Mouse (Mus musculus) T-helper 2 cell (primary cell): ENCODE measurements around the gene Mgll.

Experiments
- in situ Hi-C: fragments of 300-600 bp; cut with MboI, MseI; formaldehyde crosslinking; loops from one replicate; pipeline ENCODE4 v1.15.1; 2025; ENCODE audit warnings: high pct_unique_total_duplicates

Mgll gene

DNA sequence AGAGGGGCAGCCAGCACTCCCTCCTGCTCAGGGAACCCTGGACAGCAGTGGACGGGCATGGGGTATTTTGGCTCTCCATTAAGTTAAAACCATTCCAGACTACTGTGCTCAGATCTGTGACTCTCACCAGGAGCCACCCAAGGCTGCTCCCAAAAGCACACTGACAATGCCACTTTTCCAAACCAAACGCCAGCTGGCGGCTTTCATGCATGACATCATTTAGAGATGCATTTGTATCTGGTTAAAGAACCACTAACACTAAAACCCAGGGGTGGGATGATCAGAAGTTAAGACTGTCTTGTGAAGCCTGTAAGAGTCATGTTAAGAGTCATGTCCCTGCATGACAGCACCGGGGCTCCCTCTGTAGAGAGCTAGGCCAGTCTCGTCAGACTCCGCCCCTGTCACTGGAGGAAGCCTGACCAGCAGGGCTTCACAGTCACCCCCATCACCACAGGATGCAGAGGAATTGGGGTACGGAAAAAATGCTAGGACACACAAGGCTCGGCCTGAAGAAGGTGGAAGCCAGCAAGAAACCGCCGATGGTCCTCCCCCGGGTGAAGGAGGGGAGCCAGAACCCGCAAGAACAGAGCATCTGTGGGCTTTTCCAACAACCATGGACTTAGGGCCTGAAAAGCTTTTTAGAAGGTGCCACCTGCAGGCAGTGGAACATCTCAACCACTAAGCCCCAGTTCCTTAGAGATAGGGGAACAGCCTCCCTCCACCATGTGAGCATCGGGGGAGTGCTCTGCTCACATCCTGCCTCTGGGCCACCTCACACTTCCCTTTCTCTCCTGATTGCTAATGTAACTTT is 103.4 kb downstream of the Mgll start:
- in situ Hi-C loops: no loop called here

DNA sequence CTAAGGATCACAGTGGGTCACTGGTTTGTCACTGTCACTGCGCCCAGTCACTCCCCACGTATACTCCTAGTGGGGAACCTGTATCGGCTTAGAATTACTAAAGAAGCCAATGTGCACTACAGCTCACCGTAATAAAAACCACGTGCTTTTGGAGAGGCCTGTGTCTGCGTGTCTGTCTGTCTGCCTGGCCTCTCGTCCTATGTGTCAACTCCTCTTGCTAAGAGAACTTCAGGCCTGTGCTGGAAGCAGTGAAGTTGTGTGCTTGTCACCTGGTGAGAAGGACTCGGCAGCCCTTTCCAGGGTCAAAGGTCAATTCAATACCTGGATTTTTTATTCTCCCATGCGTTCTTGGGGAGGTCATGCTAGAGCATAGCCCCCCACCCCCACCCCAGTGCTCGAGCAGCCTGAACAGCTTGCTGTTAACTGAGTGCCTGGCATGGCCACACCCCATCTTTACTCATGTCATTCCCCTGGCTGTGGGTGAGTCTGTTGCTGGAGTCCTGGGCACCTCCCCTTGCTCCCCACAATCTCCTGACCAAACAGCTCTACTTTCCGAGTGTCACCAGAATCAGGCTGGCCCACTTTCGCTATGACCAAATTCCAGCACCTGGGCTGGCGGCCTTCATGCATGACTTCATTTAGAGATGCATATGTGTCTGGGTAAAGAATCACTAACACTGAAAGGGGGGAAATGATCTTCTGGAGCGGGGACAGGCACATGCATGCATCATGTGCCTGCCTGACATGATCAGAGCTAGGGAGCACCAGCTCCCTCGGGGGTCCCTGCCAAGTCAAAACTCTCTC is 104.2 kb downstream of the Mgll start:
- in situ Hi-C loops: no loop called here

DNA sequence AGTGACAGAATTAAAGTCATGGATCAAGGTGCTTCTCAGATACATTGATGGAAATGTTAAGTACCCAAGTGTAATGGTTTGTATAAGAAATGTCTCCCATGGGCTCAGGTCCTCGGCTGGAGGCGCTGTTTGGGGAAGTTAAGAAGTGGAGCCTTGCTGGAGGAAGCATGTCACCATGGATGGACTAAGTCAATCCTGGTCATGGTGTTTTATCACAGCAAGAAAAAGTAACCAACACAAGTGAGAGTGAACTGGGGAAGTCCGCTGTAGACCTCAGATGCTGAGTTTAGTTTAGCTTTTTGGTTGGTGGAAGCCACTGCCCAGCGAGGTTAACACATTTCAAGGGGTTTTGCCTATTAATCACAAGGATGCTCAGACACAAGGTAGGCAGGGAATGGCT is 105.4 kb downstream of the Mgll start:
- in situ Hi-C loops: no loop called here

DNA sequence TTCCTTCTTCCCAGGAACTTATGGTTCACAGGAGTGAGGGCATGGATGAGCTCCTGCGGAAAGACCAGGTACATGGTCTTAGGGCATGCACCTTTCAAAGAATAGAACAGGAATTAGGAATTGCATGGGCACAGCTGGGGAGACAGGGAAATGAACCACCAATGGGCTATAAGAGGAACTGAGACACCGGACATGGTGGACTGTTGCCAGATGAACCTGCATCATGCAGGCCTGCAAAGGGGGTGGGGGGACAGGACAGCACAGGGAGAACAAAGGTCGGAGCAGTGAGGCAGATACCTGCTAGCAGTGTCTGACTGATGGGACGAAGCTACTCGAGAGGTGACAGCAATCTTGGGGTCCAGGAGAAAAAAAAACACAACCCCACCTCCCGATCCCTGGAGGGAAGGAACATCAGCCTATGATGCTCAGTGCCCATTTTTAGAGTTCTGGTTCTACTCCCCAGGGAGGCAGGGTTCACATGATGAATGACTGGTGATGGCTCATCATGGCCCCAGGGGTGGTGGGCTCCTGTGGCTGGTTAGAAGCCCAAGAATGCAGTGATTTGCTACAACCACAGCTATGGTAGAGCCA is 106.0 kb downstream of the Mgll start:
- in situ Hi-C loops: loop anchor here (10.0 kb wide), 1 partner anchor 635 kb away; the partner anchor contains the start of gene Gata2

DNA sequence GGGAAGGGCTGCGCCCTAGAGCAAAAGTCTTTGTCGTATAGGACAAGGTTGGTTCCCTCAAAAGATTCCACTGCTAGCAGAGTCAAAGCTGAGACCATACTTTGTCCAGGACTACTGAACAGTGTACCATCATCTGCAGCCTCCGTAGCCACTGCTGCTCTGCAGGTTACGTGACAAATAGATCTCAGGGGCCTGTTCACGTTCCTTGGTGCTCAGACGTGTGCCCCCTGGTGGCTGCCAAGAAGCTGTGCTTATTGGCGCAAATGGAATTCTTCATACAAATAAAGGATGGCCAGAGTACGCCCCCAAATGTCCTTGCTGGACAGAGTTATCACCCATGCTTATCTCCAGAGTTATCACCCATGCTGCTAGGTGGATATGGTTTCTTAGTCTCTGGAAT is 107.2 kb downstream of the Mgll start:
- in situ Hi-C loops: loop anchor here (10.0 kb wide), 1 partner anchor 637 kb away; the partner anchor contains the start of gene Gata2

DNA sequence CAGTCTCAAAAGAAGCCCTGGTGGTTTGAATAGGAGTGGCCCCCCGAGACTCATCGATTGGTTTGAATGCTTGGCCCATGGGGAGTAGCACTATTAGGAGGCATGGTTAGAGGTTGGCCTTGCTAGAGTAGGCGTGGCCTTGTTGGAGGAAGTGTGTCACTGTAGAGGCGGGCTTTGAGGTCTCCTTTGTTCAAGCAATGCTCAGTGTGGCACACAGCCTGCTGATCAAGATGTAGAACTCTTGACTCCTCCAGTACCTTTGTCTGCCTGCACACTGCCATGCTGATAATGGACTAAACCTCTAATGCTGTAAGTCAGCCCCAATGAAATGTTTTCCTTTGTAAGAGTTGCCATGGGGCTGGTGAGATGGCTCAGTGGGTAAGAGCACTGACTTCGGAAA is 108.5 kb downstream of the Mgll start:
- in situ Hi-C loops: loop anchor here (10.0 kb wide), 1 partner anchor 638 kb away; the partner anchor contains the start of gene Gata2

DNA sequence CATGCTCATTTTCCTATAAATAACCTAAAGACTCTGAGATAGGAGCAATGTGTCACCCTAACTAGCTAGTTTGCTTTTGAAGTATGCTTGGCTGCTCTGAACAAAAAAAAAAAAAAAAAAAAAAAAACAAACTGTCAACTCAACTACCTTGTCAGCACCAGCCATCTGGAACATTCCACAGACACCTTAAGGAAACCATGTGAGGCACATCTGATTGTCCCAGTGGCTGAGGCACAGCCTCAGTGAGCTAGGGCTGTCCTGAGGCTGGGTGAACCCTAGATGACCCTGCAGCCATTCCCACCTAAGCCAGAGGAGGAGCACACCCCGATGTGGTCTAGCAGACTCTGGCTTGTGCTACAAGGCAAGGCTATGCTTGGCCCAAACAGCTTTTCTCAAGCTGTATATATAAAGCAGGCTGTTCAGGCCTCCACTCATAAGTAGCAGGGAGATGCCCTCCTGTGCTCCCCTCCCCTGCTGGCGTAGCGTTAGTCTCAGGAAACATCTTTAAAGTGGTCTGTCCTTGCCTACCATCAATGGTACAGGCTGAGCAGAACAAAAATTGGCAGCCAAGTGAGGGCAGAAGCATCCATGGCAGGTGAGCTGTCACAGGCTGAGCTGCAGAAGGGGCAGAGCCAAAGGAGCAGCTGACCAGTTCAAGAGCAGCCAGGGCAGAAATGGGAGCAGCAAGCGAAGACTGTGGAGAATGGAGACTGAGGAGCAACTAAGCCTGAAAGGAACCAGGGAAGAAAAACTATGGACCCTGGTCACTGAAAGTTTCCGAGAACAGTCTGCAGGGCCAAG is 109.3 kb downstream of the Mgll start:
- in situ Hi-C loops: loop anchor here (10.0 kb wide), 1 partner anchor 639 kb away; the partner anchor contains the start of gene Gata2

DNA sequence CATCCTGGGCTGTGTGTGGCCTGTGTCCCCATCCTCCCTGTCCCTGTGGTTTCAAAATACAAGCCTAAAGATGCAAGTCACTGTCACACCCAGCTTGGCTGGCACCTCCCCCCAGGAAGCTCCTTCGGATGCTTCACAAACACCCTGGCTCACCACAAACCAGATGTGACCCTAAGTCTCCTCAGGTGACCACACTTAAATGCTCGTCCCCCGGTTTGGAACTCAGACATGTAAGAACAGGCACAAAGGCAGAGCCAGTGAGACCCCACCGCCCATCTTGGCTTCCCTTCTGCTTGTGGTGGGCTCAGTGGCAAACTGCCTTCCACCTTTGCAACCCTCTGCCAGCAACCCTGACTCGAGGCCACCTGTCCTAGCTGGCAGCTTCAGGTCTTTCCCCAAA is 110.8 kb downstream of the Mgll start:
- in situ Hi-C loops: loop anchor here (5.0 to 10.0 kb wide), 2 partner anchors 88 to 640 kb away; partner anchors contain the start of gene Gata2

DNA sequence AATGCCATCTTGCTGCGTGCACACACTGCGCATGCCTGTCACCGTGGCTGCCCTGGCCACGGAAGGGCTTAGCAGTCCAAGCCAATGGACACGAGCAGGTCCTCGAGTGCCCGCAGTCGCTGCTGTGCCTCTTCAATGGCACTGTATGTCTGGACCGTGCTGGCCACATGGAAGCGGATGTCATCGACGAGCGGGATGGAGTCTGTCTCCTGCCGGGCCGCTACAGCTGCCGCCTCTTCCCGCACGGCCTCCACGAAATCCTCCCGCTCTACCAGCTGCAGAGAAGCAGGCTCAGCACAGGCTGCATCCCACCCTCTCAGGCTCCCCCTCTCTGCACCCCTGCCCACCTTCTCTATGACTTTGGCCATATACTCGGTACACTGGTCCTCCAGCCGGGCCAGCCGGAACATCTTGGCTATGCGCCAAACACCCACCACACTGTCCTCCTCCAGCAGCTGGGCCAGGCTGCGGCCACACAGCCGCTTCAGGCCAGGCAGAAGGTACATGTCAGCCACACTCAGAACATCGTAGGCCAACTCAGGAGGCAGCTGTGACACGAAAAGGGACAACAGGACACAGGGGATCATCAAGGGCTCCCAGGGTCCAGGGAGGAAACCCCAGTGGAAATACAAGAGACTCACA is 112.1 kb downstream of the Mgll start:
- in situ Hi-C loops: loop anchor here (5.0 to 10.0 kb wide), 2 partner anchors 89 to 641 kb away; partner anchors contain the start of gene Gata2

DNA sequence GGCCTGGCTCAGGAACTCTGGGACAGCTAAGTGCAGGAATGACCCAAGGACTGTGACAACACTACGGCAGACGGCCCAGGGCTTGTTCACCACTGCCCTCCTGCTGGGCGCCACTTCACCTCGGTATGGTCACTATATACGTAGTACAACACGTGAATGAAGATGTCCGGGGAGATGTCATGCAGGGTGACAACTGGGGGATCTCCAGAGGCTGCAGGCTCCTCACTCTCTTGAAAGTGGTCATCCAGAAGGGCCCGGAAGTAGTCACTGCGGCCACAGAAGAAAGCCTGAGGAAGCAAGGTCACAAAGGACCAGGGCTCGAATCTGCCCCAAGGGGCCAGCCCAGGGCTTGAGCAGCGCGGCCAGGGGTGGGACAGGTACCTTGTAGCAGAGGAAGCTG is 113.8 kb downstream of the Mgll start:
- in situ Hi-C loops: loop anchor here (5.0 to 10.0 kb wide), 2 partner anchors 91 to 643 kb away; partner anchors contain the start of gene Gata2

DNA sequence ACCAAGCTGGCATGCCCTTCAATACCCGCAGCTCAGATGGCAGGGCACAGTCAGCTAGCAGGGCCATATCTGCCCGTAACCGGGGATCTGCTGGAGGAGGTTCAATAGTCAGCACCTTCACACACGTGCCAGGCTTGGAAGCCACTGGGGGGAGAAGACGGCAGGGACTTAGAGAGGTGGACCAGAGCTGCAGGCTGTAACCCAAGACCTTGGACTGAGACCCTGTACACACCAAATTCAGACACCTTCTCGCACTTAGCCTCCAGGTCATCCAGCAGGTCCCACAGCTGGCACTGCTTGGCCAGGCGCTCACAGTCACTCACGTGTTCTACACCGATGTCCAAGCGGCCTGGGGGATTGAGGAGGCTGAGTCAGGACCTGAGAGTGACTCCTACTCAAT is 114.4 kb downstream of the Mgll start:
- in situ Hi-C loops: loop anchor here (5.0 to 10.0 kb wide), 2 partner anchors 91 to 644 kb away; partner anchors contain the start of gene Gata2

DNA sequence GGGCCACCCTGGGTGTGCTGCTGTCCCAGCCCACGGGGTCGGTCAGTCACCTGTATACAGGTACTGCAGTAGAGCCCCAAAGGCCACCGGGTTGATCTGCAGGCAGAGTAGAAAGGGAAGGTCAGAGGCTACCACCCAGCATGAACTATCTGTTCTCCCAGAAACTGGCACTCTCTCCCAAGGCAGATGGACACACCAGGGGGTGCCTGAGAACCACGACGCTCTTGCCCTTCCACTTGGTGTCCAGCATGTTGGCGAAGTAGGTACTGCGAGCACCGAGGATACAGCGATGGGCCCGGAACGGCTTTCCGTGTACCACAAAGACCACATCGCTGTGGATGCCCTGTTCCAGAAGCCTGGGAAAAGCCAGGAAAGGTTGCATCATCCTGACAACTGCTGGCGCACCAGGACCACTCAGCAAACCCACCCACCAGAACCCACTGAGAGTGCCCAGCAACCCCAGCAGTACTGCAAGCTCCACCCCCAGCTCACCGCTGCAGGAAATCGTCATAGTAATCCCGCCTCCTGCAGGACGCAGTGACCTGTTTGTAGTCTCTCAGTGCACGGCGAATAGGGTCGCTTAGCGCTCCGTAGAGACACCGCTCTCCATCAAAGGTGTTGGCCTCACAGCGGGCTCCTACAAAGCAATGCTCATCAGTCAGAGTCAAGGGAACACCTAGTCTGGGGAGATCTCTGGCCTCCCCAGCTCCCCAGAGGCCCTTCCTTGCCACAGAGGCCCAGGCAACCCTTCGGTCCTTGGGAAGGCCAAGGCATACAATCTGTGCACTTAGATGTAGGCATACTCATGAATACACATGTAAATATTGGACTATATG is 115.1 kb downstream of the Mgll start:
- in situ Hi-C loops: loop anchor here (5.0 to 10.0 kb wide), 2 partner anchors 92 to 645 kb away; partner anchors contain the start of gene Gata2

DNA sequence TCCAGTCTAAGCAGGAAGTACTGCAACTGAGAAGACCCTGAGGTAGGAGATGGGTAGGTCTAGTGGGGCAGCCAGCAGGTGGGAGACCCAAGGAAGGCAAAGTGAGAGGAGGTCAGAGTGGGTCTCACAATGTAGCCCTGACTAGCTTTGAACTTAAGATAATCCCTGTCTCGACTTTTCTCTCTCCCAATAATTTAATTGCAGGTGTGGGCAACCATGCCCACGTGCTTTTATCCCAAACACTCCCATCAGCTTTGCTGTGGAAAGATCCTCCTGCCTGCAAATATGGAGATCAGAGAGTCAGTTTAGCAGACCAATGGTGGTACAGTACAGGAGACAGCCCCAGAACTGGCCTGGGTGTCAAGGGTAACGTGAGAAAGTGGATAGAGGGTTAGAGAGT is 116.0 kb downstream of the Mgll start:
- in situ Hi-C loops: loop anchor here (5.0 kb wide), 1 partner anchor 62 kb away; the partner anchor contains the start of gene Tpra1

DNA sequence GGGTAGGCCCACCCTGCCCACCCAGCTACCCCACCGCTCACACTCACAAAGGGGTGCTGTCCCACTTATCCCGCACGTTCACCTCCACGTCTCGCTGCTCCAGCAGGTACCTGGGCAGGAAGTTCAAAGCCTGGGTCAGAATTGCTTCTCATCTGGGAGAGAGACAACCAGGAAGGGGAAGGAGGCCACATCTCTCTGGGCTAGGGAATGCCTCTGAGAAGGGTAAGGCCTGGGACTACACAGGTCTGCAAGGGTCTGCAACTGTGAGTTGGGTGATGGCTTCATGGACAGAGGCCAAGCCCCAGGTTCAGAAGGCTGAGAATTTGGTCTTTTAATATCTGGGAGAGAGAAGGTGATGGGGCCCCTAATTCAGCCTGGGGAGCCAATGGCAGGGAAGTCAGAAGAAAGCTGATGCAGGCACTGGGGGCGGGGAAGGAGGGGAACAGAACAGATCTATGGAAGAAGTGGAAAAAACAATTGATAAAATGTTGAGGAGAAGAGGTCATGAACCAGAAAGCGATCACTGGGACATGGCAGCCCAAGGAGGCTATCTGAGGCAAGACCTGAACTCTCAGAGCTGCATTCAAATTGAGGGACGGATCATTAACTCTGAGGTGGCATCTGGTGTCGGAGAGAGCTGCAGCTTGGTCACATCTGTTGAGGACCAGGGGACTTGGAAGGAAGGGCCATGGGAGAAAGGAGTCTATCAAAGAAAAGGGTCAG is 116.7 kb downstream of the Mgll start:
- in situ Hi-C loops: loop anchor here (5.0 kb wide), 1 partner anchor 61 kb away; the partner anchor contains the start of gene Tpra1

DNA sequence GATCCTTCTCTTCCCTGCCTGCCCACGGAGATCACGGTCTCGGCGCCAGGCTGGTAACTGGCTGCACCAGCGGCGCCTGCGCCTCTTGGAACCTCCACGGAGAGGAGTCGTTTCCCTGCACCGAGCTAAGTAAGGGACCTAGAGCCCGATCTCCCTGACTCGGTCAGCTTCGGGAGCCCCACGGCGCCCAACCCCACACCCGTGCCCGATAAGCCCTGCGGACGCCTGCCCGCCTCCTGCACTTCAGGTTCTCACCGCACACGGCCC is 117.2 kb downstream of the Mgll start:
- in situ Hi-C loops: loop anchor here (5.0 kb wide), 1 partner anchor 61 kb away; the partner anchor contains the start of gene Tpra1

DNA sequence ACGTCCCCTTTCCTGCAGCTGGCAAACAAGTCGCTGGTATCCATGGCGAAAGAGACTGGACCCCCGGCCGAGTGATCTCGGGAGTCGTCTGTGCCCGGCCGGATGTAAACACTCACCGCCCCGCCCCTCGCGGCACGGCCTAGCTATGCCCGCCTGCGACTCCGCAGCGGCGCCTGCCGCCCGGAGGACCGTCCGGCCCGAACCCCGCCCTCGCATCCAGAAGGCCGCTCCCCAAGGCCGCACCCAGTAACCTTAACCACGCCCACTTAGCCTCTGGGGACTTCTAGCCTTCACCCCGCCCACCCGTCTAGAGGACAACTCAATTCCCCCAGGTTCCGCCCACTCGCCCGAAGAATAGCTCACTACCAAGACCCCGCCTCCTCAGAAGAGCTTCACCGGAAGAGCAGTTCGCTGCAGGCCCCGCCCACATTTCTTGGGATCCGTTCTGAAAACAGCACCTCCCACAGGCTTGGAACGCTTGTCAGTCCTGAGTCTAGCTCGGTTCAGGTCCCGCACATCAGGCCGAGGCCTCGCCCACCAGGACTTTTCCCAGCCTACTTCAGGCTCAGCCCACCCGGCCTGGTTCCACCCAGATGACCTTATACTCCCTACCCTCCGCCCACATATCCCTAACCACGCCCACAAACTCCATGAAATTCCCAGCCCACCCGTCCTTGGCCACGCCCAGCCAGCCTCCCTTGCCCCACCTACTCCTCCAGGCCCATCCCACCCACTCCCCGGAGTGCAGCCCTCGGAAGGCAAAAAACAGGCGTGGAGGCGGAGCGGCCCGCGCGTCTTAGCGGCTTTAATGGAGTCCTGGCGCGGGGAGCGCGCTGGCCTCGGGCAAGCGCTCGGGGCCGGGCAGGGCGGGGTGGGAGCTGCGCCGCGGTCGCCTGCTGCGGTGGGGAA is 117.8 kb downstream of the Mgll start, which contains the start of gene Abtb1:
Abtb1 (minus strand) TSS at position 204 of the 909 bp plus-strand sequence.
- in situ Hi-C loops: loop anchor here (5.0 kb wide), 1 partner anchor 60 kb away; the partner anchor contains the start of gene Tpra1

DNA sequence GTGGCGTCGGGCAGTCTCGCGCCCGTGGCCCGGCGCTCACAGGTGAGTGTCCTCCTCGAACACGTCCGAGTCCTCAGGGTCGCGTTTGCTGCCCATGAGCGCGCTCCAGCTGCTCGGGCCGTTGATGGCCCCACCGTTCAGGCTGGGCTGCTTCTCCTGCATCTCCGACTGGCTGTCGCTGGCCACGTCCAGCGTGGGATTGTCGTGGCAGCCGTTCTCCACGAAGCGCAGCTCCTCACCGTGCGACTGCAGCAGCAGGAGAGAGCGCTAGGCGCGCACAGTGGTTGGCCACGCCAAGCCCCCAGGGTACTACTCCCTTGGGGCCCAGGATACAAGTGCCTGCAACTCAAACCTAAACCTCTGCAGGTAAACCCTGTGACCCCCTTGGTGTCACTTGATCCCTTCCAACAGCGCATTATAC is 118.5 kb downstream of the Mgll start:
- in situ Hi-C loops: loop anchor here (5.0 kb wide), 1 partner anchor 60 kb away; the partner anchor contains the start of gene Tpra1
